Mouse (Mus musculus) limb, embryonic 15.5 days (tissue): Measurements from ENCODE around the gene Pold3. TPM values are rescaled to one million over a fixed set of nuclear protein-coding genes. Genes with fewer than 3 reads are reported as not detected.

Source experiments
- ATAC-seq: fragments of 200-750 bp; cut with Nextera tagmentation; 2 replicates; pipeline ENCODE4 v1.8.0; 2017; ENCODE audit warnings: low read depth, moderate TSS enrichment; ENCODE audit not compliant: insufficient number of reproducible peaks, low FRiP score, low TSS enrichment
- H3K27ac ChIP-seq: fragments of 300-500 bp; sonication (generic); 2 replicates; pipeline ENCODE4 v1.5.1; 2015; ENCODE audit warnings: moderate library complexity, mild to moderate bottlenecking, inconsistent platforms
- H3K27me3 ChIP-seq: fragments of 300-500 bp; sonication (generic); 2 replicates; pipeline ENCODE4 v1.6.1; 2015; ENCODE audit warnings: inconsistent platforms
- H3K36me3 ChIP-seq: fragments of 300-500 bp; sonication (generic); 2 replicates; pipeline ENCODE4 v1.6.1; 2015; ENCODE audit warnings: inconsistent platforms
- H3K4me1 ChIP-seq: fragments of 300-500 bp; sonication (generic); 2 replicates; pipeline ENCODE4 v1.6.1; 2015; ENCODE audit warnings: inconsistent platforms
- H3K4me2 ChIP-seq: fragments of 300-500 bp; sonication (generic); 2 replicates; pipeline ENCODE4 v1.6.1; 2015; ENCODE audit warnings: mild to moderate bottlenecking, inconsistent platforms
- H3K4me3 ChIP-seq: fragments of 300-500 bp; sonication (generic); 2 replicates; pipeline ENCODE4 v1.5.1; 2015; ENCODE audit warnings: mild to moderate bottlenecking, inconsistent platforms
- H3K9ac ChIP-seq: fragments of 300-500 bp; sonication (generic); 2 replicates; pipeline ENCODE4 v1.6.1; 2015; ENCODE audit warnings: inconsistent platforms
- H3K9me3 ChIP-seq: fragments of 300-500 bp; sonication (generic); 2 replicates; pipeline ENCODE4 v1.6.1; 2016; ENCODE audit warnings: inconsistent platforms
- WGBS: fragments of 180-500 bp; shearing (Covaris S2); methylation state at CpG from one replicate; pipeline ENCODE4 v1.1.7; 2015; 5-methylcytosine and 5-hydroxymethylcytosine counted together
- polyA plus RNA-seq: library from polyadenylated mRNA; unstranded; fragments of >200 nt; fragmentation: Nextera tagmentation; extraction: Ambion mirVana; gene quantifications from 2 replicates; pipeline ENCODE4 v1.2.1, GENCODE M21; 2015

Gene Pold3
- polyA plus RNA-seq, 1 experiment from 2014 or later = 52.6 TPM

DNA sequence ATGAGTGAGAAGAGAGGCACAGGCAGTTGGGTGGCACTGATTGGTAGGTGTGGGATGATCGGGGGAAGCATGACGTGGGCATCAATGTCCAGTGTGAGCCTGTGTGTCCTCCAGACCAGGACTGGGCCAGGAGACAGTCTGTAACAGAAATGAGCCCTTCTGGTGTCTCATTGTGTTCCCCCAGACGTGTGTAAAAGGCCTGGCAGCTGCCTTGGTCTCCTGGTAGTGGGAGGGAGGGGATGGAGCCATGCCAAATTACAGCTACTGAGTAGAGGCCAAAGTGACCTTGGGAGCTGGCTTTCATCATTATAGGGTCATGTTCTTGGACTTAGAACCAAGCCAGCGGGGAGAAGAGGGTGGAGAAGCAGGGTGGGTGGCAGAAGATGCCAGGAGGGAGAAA, 69.5 kb downstream of the Pold3 start:
- no peak for ATAC-seq

DNA sequence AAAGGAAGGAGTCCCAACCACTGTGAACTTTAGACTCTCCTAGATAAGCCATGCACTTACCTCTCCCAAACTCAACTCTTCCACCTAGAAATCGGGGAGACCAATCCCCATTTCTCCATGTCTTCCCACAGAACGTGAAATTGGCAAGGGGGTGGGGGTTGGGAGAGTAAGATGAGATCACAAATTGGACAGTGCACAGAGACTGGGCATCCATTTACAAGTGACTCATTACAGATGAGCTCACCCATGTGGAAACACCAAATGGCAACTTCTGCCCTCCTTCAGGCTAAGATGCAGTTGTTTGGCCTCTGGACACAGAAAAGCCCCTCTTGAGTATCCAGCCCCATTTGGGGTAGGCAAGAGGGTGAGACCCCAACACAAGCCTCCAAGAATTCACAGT, 74.9 kb downstream of the Pold3 start:
- H3K36me3 ChIP-seq = no peaks in the 10 kb centered on the region
- 68% methylated on average over 2 of the region's 2 CpGs for WGBS

More for the DNA sequence above, 69.5 kb downstream of the Pold3 start:
- Histone ChIP-seq H3K9ac (no peak overlapping the region), H3K9me3 (no peaks in the 10 kb centered on the region), H3K4me2 (no peak overlapping the region), H3K27ac (no peak overlapping the region), H3K4me1 (no peaks in the 10 kb centered on the region), H3K4me3 (no peak overlapping the region), H3K27me3 (no peaks in the 10 kb centered on the region), H3K36me3 (no peaks in the 10 kb centered on the region)
- WGBS = 71% methylated on average over 4 of the region's 4 CpGs

DNA sequence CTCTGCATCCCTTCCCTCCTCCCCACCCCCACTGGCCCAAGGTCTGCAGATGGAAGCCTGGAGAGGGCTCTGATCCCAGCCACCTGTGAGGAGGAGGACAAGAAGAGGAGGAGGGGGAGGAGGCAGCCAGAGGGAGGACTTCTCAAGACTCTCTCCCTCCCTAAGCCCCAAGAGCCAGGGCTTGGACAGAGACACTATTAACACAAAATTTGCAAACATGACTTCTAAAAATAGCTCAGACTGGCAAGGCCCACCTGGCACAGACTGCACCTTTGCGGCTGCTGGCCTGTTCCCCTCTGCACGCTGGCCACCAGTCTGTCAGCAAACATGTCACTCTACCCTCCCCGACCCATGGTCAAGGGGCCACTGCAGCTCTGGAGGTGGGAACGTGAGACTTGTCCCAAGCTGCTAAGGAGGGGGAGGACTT, 77.7 kb downstream of the Pold3 start:
- peaks cover 18% of the 10 kb centered on the region for H3K4me1 ChIP-seq
- H3K9me3 ChIP-seq = no peaks in the 10 kb centered on the region
- H3K27ac ChIP-seq = peak overlapping the region; percentile 60
- H3K9ac ChIP-seq = no peak overlapping the region
- peak; percentile 66; the same call in 1 of the 2 replicates for ATAC-seq
- no peaks in the 10 kb centered on the region for H3K27me3 ChIP-seq
- H3K4me3 ChIP-seq = no peak overlapping the region
- H3K4me2 ChIP-seq = no peak overlapping the region
- WGBS = 29% methylated on average over 4 of the region's 4 CpGs
- H3K36me3 ChIP-seq = no peaks in the 10 kb centered on the region

More for the DNA sequence above, 74.9 kb downstream of the Pold3 start:
- ATAC-seq = no peak
- Histone ChIP-seq H3K9me3 (no peaks in the 10 kb centered on the region), H3K4me2 (no peak overlapping the region), H3K9ac (no peak overlapping the region), H3K27me3 (no peaks in the 10 kb centered on the region), H3K4me1 (peaks cover 18% of the 10 kb centered on the region), H3K4me3 (no peak overlapping the region), H3K27ac (no peak overlapping the region)

GRCm38 (mm10) chr7:100043096-100043495, 78.3 kb downstream of the Pold3 start:
- H3K4me2 ChIP-seq = no peak overlapping the region
- H3K9ac ChIP-seq = no peak overlapping the region
- no peak overlapping the region for H3K4me3 ChIP-seq
- H3K36me3 ChIP-seq = no peaks in the 10 kb centered on the region
- H3K27ac ChIP-seq = peak overlapping the region; percentile 60
- H3K9me3 ChIP-seq = no peaks in the 10 kb centered on the region
- ATAC-seq = no peak
- no peaks in the 10 kb centered on the region for H3K27me3 ChIP-seq
- H3K4me1 ChIP-seq = peaks cover 18% of the 10 kb centered on the region
- 76% methylated on average over 5 of the region's 5 CpGs for WGBS

GRCm38 (mm10) chr7:100042120-100042519, 79.2 kb downstream of the Pold3 start:
- Histone ChIP-seq H3K36me3 (no peaks in the 10 kb centered on the region), H3K4me1 (peaks cover 18% of the 10 kb centered on the region), H3K27me3 (no peaks in the 10 kb centered on the region), H3K4me2 (0 out of 2 replicates have a peak overlapping the region, but pooled peaks have one; percentile 27), H3K27ac (no peak overlapping the region), H3K4me3 (no peak overlapping the region), H3K9me3 (no peaks in the 10 kb centered on the region), H3K9ac (no peak overlapping the region)
- ATAC-seq = peak; percentile 37; the same call in 1 of the 2 replicates
- 12% methylated on average over 31 of the region's 31 CpGs for WGBS

GRCm38 (mm10) chr7:100036495-100036894, 84.9 kb downstream of the Pold3 start:
- WGBS = 60% methylated on average over 3 of the region's 3 CpGs
- Histone ChIP-seq H3K27ac (no peak overlapping the region), H3K27me3 (no peaks in the 10 kb centered on the region), H3K4me3 (no peak overlapping the region), H3K4me1 (peaks cover 10% of the 10 kb centered on the region), H3K9ac (no peak overlapping the region), H3K36me3 (no peaks in the 10 kb centered on the region), H3K4me2 (no peak overlapping the region), H3K9me3 (no peaks in the 10 kb centered on the region)
- ATAC-seq = no peak

DNA sequence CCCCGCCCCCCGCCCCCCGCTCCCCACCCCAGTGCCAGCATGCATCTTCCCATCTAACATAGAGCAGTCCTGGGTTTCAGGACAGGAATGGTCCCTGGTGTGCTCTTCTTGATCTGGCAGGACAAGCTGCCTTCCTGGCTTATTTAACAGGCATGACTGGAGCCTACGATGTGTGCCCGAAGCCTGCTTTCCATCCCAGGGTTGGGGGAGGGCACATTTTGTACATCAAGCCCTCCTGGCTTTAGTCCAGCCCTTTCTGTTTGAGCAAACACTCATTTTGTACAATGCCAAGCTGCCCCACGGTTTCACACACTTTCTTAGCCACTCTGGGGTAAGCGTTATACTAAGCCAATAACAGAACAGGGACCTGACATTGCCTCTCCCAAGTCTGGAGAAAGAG, 85.3 kb downstream of the Pold3 start:
- Histone ChIP-seq H3K27ac (no peak overlapping the region), H3K36me3 (no peaks in the 10 kb centered on the region), H3K27me3 (no peaks in the 10 kb centered on the region), H3K4me1 (peaks cover 10% of the 10 kb centered on the region), H3K9ac (no peak overlapping the region), H3K4me2 (no peak overlapping the region), H3K9me3 (no peaks in the 10 kb centered on the region), H3K4me3 (no peak overlapping the region)
- 74% methylated on average over 7 of the region's 7 CpGs for WGBS
- no peak for ATAC-seq

DNA sequence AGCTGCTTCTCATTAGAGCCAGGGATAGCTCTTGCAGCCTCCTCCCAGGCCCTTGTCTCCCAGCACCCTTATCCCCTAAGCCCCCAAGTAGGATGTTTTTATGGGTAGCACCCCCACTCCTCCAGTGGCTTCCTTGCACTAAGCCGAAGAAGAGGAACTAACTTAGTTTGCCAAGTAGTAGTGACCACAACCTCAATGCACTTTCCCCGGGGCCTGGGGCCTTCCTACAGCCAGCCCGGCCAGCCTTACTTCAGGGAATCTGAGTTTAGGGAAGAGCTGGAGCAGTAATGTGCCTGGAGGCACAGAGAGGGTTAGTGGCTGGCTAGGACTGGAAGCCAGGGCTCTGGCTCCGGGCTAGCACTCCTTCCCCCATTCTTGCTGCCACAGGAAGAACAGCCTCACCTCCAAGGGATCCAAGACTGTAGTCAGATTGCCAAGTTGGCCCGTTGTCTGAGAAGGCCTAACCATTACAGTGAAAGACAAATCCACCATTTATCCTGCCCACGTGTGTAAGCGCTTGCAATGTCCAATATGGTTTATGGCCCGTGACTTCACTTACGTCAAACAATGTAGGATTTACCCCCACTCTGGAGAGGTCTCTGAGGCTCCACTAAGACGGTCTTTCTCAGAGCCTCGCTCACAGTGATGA, 86.4 kb downstream of the Pold3 start:
- Histone ChIP-seq H3K4me1 (peaks cover 10% of the 10 kb centered on the region), H3K4me3 (no peak overlapping the region), H3K36me3 (no peaks in the 10 kb centered on the region), H3K9me3 (no peaks in the 10 kb centered on the region), H3K9ac (no peak overlapping the region), H3K4me2 (no peak overlapping the region), H3K27me3 (no peaks in the 10 kb centered on the region), H3K27ac (no peak overlapping the region)
- no peak for ATAC-seq
- WGBS = 57% methylated on average over 11 of the region's 11 CpGs

- peaks cover 10% of the 10 kb centered on the region for H3K4me1 ChIP-seq
- no peaks in the 10 kb centered on the region for H3K9me3 ChIP-seq
- H3K27ac ChIP-seq = no peak overlapping the region
- ATAC-seq = no peak
- no peaks in the 10 kb centered on the region for H3K27me3 ChIP-seq
- H3K9ac ChIP-seq = no peak overlapping the region
- no peaks in the 10 kb centered on the region for H3K36me3 ChIP-seq
- H3K4me2 ChIP-seq = no peak overlapping the region
- 64% methylated on average over 5 of the region's 5 CpGs for WGBS
- H3K4me3 ChIP-seq = no peak overlapping the region
Observed at GRCm38 (mm10) chr7:100033672-100034071, 87.7 kb downstream of the Pold3 start.

Other genes with a start within 250 kb of the Pold3 start
- gene Rnf169, start 141.1 kb downstream of the Pold3 start, polyA plus RNA-seq = 4.3 and 5.4 TPM in 2 replicates
- 1.3 and 1.8 TPM in 2 replicates for gene Chrdl2, start 115.4 kb downstream of the Pold3 start, polyA plus RNA-seq
- 20.1 and 20.4 TPM in 2 replicates for gene Lipt2, start 37.7 kb upstream of the Pold3 start, polyA plus RNA-seq
- gene Kcne3, start 54.9 kb upstream of the Pold3 start, polyA plus RNA-seq = 14.3 and 16.9 TPM in 2 replicates
- 2.1 and 3.1 TPM in 2 replicates for gene Pgm2l1, start 105.8 kb upstream of the Pold3 start, polyA plus RNA-seq
- gene P4ha3, start 164.0 kb upstream of the Pold3 start, polyA plus RNA-seq = 24.0 and 28.1 TPM in 2 replicates